Mouse (Mus musculus) Muller cell, postnatal 12 days (primary cell): Measurements from ENCODE around the gene Clec2e.
"Not testable (repeated sequence)": the region's sequence is repeated elsewhere in the genome, so short reads cannot be mapped to it uniquely, and the experiment has no call there.

Experiments
- DNase-seq: peaks from one replicate; pipeline ENCODE4 v3.0.0-alpha.2; 2015; ENCODE audit errors: inconsistent ontology term

Clec2e gene

GRCm38 (mm10) chr6:129100794-129101193 lies at the start of gene Clec2e:
TSS of gene Clec2e (minus strand) at chr6:129100913.
- DNase-seq: not testable (repeated sequence)

DNA sequence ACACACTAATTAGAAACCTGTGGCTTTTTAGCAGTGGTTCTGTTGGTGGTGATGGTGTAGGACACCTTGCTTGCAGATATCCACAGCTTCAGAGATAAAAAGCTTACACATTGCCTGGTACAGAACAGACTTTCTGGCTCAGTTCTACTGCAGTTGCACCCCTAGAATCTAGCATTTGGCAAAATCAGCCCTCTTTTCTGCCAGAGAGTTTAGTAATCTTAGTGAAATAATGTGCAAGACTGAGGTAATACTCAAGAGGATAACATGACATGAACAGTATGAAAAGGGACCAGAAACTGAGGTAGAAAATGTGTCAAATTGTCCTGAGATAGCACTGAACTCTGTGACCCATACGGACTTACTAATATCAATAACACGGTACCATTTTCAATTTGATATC lies 46.1 kb upstream of the Clec2e start:
- DNase-seq: no peak

DNA sequence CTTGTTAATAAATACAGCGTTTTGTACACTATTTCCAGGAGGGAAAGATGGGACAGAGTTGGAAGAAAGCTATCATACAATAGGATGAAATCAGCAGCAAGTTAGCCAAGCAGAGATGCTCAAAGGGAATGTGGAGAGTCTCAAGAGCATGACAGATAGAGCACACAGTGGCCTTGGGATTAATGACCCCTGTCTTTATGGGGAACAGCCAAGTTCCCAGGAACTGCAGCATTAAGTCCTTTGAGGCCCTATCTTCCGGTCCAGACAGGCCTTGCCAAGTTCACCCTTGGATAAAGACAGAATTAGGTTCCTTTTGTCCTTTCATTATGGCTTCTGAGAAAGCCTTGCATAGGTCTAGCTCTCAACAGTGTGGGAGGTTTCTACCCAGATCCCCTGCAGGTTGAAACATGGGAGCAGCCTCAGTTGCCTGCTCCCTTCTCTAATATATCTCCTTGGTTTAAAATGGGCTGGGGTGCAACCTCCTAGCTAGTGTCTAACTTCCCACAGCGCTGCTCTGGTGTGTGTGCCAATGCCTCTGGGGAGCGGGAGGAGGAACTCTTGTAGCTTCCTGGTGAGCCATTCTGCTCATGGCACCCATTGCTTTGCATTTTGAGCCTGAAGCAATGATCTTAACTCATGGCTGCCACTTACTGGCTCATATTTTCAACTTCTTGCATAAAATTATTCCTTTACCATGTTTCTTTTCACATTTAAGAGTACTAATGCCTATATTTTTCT lies 32.1 kb upstream of the Clec2e start:
- no peak for DNase-seq

GRCm38 (mm10) chr6:129126861-129127260 lies 26.1 kb upstream of the Clec2e start:
- no peak for DNase-seq

DNA sequence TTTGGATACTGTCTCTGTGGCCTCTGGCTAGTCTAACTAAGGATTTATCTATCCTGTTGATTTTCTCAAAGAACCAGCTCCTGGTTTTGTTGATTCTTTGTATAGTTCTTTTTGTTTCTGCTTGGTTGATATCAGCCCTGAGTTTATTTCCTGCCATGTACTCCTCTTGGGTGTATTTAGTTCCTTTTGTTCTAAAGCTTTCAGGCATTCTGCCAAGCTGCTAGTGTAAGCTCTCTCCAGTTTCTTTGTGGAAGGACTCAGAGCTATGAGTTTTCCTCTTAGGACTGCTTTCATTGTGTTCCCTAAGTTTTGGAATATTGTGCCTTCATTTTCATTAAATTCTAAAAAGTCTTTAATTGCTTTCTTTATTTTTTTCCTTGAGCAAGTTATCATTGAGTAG lies 23.8 kb upstream of the Clec2e start:
- DNase-seq: not testable (repeated sequence)

- no peak for DNase-seq
These were observed 15.5 kb upstream of the Clec2e start for GRCm38 (mm10) chr6:129116223-129116622.

DNA sequence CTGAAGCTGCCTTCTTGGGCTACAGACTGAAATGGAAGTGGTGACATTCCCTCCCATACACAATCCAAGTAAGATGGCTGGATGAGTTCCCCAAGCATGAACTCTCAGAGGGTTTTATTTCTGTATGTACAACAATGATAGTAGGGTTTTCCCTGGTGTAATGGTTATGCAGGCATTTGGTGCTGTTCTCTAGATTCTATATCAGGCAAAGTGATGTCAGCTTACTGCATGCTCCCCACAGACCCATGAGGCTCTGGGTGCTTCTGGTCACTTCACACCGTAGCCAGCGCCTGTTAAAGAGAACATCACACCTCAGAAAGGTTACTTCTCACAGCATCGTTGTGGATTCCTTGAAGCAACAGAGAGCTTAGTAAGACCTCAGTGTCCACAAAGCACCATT lies 13.5 kb upstream of the Clec2e start:
- DNase-seq: not testable (repeated sequence)

DNA sequence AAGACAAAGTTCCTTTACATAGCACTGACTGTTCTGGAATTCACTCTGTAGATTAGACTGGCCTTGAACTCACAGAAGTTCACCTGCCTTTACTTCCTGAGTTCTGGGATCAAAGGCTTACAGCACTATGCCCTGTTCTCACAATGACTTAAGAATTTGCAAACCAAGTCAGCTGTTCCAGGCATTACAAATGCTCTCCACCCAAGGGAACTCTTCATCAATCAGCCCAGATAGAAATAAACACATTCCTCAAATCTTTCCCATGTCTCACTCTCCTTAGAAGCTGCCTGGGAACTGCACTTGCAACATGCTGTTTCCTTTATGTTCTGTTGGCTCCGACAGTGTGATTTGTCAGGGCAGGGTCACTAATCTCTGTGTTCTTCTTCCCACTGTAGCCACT lies 13.1 kb upstream of the Clec2e start:
- peak; percentile 36 for DNase-seq

DNA sequence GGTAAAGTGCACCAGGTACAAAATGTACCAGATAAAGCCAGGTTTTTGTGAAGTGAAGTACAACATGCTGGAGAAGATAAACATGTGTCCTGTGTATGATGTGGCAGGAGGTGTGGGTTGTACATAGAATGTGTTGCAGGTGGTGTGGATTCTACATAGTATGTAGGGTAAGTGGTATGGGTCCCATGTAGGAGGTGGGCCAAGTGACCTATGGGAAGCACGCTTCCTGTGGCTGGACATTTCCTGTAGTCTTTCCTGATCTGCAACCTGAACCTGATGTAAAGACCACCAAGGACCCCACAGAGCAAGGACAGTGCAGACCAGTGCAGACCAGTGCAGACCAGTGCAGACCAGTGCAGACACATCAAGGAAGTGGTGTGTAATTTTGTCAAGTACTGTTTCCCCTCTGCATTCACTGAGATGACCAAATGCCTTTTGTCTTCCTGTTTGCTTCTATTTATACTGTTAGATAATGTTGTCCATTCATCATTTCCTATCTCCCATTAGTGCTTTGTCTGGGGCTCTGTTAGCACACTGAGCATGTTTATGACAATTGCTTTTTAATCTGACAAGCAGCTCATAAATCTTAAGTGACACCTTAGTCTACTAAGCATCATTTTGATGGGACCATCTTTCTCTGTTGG lies 12.4 kb upstream of the Clec2e start:
- no peak for DNase-seq

- DNase-seq: no peak
These were observed 11.8 kb upstream of the Clec2e start for GRCm38 (mm10) chr6:129112526-129112925.

DNA sequence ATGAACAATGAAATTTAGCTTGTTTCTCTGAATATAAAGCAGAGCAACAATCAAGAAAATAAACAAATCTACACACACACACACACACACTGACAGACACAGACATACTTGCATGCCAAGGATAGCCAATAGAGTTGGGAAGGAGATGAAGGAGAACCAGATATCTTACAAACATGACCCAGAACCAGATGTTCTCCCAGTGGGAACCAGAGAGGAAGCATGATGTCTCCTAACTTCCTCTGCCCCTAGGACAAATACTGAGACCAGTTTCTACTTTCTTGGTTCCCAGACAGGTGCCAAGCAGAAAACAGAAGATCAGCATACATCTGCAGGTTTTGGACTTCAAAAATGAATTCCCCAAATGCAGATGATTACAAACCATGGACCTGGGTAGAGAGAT lies 7.2 kb upstream of the Clec2e start:
- no peak for DNase-seq

DNA sequence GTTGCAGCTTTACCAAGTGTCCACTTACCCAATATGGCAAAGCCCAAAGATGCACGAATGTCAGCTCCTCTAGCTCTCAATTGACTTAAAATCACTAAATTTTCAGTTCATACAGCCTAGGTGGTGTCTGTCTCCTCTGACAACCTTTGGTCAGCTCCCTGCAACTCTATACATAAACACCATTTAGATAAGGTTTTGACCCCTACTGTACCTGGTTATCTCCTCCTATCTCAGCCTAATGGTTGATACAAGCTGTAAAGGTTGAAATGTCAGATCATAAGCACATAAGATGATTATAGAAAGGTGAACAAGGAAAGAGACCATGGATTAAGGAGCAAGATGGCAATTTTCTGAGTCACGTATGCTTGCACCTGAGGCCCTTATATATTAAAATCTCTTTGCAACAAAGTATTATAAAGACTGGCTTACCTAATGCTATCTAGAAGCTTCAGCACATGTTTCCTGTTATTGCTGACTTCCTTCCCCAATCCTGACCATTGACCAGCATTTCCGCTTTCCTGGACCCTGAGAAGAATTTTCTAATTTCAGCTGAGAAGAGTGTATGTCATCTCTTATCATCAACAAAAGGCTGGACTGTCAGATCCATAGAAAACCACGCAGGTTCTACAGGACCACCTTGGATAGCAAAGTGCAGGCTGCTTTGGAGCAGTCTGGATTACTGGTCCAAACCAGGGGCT lies 2.3 kb upstream of the Clec2e start:
- no peak for DNase-seq

DNA sequence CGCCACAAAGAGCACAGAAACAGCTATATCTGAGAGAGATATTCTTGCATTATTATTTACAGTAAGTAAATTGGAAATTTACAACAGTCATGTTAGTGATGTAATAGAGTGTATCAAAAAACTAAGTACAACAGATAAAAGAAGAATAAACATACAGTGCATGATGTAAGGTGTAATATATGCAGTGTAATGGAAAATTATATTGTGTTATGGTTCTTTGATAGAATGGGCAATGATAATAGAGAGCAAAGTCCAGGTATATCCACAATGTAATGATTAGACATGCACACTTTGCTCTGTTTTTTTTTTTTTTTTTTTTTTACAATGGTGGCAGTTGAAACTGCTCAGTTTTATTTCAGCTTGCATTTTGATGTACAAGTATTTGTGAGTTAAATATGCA lies 891 bp upstream of the Clec2e start:
- no peak for DNase-seq

DNA sequence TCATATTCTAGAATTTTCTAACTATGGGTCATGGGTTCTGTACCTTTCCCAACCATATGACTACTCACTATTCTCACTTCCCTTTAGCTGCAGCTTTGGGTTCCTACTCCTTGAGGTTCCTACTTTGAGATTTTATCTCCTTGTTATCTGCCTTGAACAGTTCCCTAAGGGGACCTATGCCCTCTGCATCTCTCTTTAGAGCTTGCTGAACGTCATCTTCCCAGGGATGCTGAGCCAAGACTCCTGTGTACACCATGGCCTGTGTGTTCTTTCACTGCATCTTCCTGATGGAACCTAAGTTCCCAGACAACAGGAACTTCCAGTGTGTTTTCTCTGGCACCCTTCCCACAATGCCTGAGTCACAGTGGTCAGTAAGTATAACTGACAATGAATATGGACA lies 2.8 kb downstream of the Clec2e start:
- peak; percentile 55 for DNase-seq

DNA sequence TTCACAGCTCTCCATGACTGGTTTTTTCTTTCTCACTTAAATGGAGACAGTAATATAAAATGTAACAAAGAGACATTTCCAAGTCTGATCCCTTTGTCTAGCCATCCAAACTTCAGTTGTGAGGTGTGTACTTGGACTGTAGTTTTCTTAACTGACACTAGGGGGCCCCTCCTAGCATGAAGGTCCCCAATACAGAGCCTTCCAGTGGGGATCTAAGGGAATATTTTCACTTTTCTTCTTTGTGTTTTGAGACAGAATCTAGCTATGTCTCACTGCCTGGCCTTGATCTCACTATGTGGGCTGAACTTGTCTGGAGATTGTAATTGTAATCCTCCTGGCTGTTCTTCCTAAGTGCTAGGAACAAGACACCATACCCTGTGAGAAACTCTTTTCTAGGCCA lies 5.5 kb downstream of the Clec2e start:
- peak; percentile 40 for DNase-seq

- not testable (repeated sequence) for DNase-seq
These were observed 12.1 kb downstream of the Clec2e start for GRCm38 (mm10) chr6:129088596-129088995.

GRCm38 (mm10) chr6:129088161-129088560 lies 12.6 kb downstream of the Clec2e start:
- DNase-seq: peak; percentile 12

- not testable (repeated sequence) for DNase-seq
These were observed 14.7 kb downstream of the Clec2e start for GRCm38 (mm10) chr6:129086031-129086430.

DNA sequence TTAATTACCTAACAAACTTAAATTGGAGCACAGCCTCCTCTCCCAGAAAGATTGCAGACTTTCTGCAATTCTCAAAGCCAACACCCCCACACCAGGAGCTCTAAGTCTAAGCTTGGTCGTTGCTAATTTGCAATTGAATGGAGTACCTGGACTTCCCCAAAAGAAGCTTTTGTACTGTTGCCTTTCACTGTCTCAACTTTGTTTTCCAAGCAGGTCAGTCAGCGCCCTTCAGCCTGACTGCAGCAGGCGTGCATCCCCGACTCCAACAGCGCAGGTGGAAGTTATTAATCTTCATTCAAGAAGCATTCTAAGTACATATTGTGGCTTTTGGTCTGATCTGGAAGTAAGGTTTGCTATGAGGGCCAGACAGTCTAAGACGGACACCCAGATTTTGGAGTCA lies 15.6 kb downstream of the Clec2e start:
- no peak for DNase-seq

DNA sequence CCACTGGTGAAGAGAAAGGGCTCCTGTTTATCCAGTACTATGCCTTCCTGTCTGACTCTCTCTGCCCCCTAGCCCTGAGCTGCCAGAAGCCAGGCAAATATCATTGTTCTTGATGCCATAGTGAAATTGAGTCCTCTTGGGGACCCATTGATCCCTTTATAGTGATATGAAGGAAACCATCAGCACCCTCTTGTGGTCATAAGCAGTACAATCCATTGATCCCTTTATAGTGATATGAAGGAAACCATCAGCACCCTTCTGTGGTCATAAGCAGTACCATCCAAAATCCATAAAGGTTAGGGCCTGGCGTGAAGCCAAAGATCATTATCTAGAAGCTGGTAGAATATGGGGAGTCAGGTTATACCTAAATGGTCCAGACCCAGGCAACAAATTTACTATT lies 33.7 kb downstream of the Clec2e start:
- DNase-seq: peak; percentile 26

GRCm38 (mm10) chr6:129066530-129066929 lies 34.2 kb downstream of the Clec2e start:
- DNase-seq: no peak

DNA sequence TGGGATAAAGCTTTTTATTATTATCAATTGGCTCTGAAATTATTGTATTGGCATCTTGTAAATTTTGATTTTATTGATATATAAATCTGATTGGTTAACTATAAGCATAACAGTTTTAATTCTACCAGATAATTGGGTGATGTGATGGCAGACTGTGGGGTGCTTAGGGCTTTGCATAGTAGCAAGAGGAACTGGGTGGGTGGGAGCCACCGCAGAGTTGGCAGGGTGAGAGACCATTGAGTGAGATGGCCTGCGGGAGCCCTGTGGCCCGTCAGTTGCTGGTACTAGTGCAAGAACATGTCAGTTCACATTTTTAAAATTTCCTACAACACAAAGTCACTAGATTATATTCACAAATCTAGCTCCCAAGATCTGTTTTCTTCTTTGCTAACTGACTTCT lies 34.9 kb downstream of the Clec2e start:
- DNase-seq: peak; percentile 66

DNA sequence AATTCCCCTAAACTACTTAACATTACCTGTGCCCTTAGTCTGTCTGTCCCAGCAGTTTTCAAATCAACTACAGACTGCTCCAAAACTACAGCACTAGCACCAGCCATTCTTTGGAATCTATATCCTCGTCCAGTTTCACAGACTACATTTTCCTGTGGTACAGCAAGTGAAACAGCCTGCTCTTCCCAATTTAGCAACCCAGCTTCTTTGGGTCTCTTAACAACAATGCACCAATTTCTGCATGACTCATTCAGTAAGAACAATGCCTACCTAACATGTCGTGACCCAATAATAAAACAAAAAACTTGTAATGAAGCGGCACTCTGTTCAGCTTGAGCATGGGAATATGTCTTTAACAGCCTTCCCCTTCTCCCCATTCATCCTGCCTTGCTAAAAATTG lies 35.3 kb downstream of the Clec2e start:
- peak; percentile 40 for DNase-seq
